Mouse (Mus musculus) heart, embryonic 12.5 days (tissue): ENCODE data around the gene Gm43552. TPM values are rescaled to one million over a fixed set of nuclear protein-coding genes. Genes with fewer than 3 reads are reported as not detected.

Experiments used
- ATAC-seq: fragments of 200-750 bp; cut with Nextera tagmentation; 2 replicates; pipeline ENCODE4 v1.8.0; 2017; ENCODE audit warnings: moderate TSS enrichment, moderate library complexity; ENCODE audit not compliant: insufficient number of reproducible peaks, low FRiP score
- H3K27ac ChIP-seq: fragments of 300-500 bp; sonication (generic); 2 replicates; pipeline ENCODE4 v1.5.1; 2016; ENCODE audit warnings: mild to moderate bottlenecking, moderate library complexity; ENCODE audit not compliant: poor library complexity, severe bottlenecking
- H3K27me3 ChIP-seq: fragments of 300-500 bp; sonication (generic); replicated peaks from 2 replicates; pipeline ENCODE4 v1.6.1; 2016; ENCODE audit warnings: mild to moderate bottlenecking, moderate library complexity
- H3K36me3 ChIP-seq: fragments of 300-500 bp; sonication (generic); 2 replicates; pipeline ENCODE4 v1.6.1; 2016; ENCODE audit warnings: mild to moderate bottlenecking, moderate library complexity
- H3K4me1 ChIP-seq: fragments of 300-500 bp; sonication (generic); replicated peaks from 2 replicates; pipeline ENCODE4 v1.6.1; 2016; ENCODE audit warnings: mild to moderate bottlenecking
- H3K4me2 ChIP-seq: fragments of 300-500 bp; sonication (generic); 2 replicates; pipeline ENCODE4 v1.6.1; 2016; ENCODE audit warnings: mild to moderate bottlenecking, moderate library complexity
- H3K4me3 ChIP-seq: fragments of 300-500 bp; sonication (generic); 2 replicates; pipeline ENCODE4 v1.5.1; 2016; ENCODE audit warnings: mild to moderate bottlenecking
- H3K9ac ChIP-seq: fragments of 300-500 bp; sonication (generic); 2 replicates; pipeline ENCODE4 v1.6.1; 2016; ENCODE audit warnings: mild to moderate bottlenecking, moderate library complexity
- H3K9me3 ChIP-seq: fragments of 300-500 bp; sonication (generic); replicated peaks from 2 replicates; pipeline ENCODE4 v1.6.1; 2016; ENCODE audit warnings: mild to moderate bottlenecking, moderate library complexity
- WGBS: fragments of 180-500 bp; shearing (Covaris S2); methylation state at CpG from one replicate; pipeline ENCODE4 v1.1.7; 2016; 5-methylcytosine and 5-hydroxymethylcytosine counted together
- polyA plus RNA-seq: library from polyadenylated mRNA; unstranded; fragments of >200 nt; fragmentation: Nextera tagmentation; extraction: Ambion mirVana; gene quantifications from 2 replicates; pipeline ENCODE4 v1.2.1, GENCODE M21; 2016

Gm43552 gene
- polyA plus RNA-seq, 1 experiment from 2014 or later, result not detected

DNA sequence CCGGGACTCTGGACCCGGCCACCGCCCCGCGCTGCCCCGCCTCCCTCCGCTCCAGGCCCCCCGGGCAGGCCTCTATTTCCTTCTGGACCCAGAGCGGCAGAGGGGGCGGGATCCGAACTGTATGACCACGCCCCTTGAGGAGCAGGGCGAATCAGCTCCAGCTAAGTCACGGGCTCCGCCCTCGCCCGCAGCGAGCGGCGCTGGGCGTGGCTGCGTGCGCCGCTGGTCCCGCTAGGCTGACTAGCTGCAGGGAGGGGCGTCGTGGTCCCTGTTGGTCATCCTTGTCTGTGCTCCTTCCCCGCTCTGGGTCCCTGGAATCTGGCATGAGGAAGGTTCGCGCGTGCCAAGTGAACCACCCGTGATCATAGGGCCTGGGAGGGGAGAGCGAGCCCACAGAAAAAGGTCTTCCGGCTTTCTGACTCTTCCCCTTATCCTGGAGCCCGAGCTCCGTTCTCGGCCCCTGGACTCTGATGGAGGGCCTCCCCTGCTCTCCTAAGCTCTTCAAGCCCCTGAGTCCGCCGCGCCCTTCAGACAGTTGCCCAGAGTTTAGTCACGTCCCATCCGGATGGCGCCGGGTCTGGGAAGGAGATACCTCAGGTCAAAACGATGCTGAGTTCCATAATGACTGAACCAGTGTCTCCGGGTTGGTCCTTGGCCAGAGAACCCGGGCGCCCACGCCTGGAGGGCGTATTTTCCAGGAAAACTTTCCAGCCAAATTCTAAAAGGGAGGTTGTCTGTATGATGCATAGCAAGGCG lies 56.6 kb downstream of the Gm43552 start, which contains the start of gene Ugdh:
Gene Ugdh (minus strand): TSS at position 144 of the 756 bp plus-strand sequence.
- H3K27me3 ChIP-seq, result no peaks in the 10 kb centered on the region
- H3K4me2 ChIP-seq, result peak within 1 kb of the TSS; percentile 92
- peak within 1 kb of the TSS; percentile 96 for H3K27ac ChIP-seq
- H3K9ac ChIP-seq, result peak within 1 kb of the TSS; percentile 92
- no peaks in the 10 kb centered on the region for H3K9me3 ChIP-seq
- H3K4me3 ChIP-seq, result peak within 1 kb of the TSS; percentile 94
- H3K36me3 ChIP-seq, result 0 out of 2 replicates have a peak, but pooled peaks cover 3% of the 10 kb centered on the region
- H3K4me1 ChIP-seq, result peaks cover 46% of the 10 kb centered on the region
- WGBS, result under 1% methylated on average over 50 of the region's 51 CpGs
- peak; percentile 98 for ATAC-seq

DNA sequence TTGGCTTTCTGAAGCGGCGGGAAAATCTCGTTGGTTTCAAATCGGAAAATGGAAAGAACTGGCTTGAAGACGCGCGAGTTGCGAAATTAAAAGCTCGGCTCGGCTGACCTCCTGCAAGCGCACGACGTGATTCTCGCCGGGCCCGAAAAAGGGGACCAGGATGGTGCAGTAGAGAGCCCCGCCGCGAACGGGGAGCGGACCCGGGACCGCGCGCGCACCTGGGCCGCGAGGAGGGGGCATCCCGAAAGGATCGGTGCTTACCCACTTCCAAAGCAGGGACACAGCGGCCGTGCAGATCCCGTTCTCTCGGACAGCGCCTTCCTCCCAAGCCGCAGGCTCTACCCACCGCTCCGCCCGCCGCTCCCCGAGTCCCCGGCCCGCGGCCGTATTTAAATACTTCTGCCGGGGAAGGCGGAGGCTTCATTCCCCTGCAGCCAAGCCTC lies 57.2 kb downstream of the Gm43552 start:
- Histone ChIP-seq H3K36me3 (0 out of 2 replicates have a peak, but pooled peaks cover 7% of the 10 kb centered on the region), H3K4me1 (peaks cover 44% of the 10 kb centered on the region), H3K9ac (peak overlapping the region; percentile 92), H3K27ac (peak overlapping the region; percentile 88), H3K9me3 (no peaks in the 10 kb centered on the region), H3K4me2 (peak overlapping the region; percentile 92), H3K4me3 (peak overlapping the region; percentile 94), H3K27me3 (no peaks in the 10 kb centered on the region)
- under 1% methylated on average over 44 of the region's 47 CpGs for WGBS
- ATAC-seq, result no peak

- Histone ChIP-seq H3K9ac (peak overlapping the region; percentile 92), H3K4me2 (peak overlapping the region; percentile 92), H3K9me3 (no peaks in the 10 kb centered on the region), H3K27me3 (no peaks in the 10 kb centered on the region), H3K4me3 (peak overlapping the region; percentile 94), H3K36me3 (0 out of 2 replicates have a peak, but pooled peaks cover 9% of the 10 kb centered on the region), H3K27ac (peak overlapping the region; percentile 88), H3K4me1 (peaks cover 43% of the 10 kb centered on the region)
- 5% methylated on average over 15 of the region's 15 CpGs for WGBS
- ATAC-seq, result no peak
Measured at GRCm38 (mm10) chr5:65434471-65435362, 57.9 kb downstream of the Gm43552 start.

DNA sequence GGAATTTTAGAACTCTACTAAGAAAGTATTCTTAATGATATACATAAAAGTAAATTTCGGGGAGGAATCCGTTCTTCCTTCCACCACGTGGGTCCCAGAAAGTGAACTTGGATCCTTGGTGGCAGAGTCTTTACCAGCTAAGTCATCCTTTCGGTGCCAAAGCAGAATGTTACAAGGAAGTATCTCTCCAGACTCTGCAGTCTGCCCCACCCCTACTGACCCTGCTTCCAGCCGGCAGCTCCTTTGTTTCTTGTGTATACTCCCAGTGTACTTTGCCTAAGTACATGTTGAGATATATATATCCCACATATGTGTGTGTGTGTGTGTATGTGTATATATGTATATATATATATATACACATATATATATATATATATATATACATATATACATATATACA lies 63.2 kb downstream of the Gm43552 start:
- H3K9ac ChIP-seq, result no peak overlapping the region
- WGBS, result 85% methylated on average over 5 of the region's 5 CpGs
- H3K27me3 ChIP-seq, result no peaks in the 10 kb centered on the region
- no peaks in the 10 kb centered on the region for H3K9me3 ChIP-seq
- no peak overlapping the region for H3K27ac ChIP-seq
- peaks cover 21% of the 10 kb centered on the region for H3K4me1 ChIP-seq
- H3K4me3 ChIP-seq, result no peak overlapping the region
- H3K4me2 ChIP-seq, result no peak overlapping the region
- ATAC-seq, result no peak
- H3K36me3 ChIP-seq, result peaks cover 35% of the 10 kb centered on the region

DNA sequence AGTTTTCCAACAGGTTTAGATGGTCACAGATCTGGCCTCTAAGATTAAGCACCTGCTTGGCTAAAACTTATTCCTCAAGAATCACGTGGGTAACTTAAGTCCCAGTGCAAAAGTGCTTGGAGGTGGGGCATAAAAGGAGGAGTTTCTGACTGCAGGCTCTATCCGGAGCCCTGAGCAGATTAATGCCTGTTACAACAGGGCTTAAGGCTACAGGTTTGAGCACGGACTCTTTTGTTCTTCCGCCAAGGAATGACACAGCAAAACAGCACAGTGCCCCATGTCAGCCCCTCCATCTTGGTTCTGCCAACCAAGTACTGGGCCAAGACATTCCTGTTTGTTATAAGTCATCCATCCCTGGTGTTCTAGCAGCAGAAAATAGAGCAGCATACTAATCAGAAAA lies 64.3 kb downstream of the Gm43552 start:
- Histone ChIP-seq H3K9ac (no peak overlapping the region), H3K4me2 (no peak overlapping the region), H3K27ac (no peak overlapping the region), H3K36me3 (peaks cover 45% of the 10 kb centered on the region), H3K9me3 (no peaks in the 10 kb centered on the region), H3K4me1 (peaks cover 12% of the 10 kb centered on the region), H3K4me3 (no peak overlapping the region), H3K27me3 (no peaks in the 10 kb centered on the region)
- no peak for ATAC-seq
- WGBS, result 57% methylated on average over 4 of the region's 4 CpGs

DNA sequence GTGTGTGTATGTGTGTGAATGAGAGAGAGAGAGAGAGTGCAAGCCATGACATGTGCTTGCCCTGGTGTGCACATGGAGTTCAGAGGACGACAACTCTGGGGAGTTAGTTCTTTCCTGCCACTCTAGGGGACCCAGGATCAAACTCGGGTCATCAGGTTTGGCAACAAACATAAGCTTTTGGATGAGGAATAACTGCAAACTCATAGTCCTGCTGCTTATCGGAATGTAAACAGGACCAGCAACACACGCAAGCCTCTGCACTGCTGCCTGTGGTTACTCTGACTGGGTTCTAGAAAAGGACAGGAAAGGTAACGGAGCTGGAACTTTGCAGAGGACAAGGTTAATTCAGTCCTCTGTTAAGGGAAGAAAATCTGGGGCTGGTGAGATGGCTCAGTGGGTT lies 67.4 kb downstream of the Gm43552 start:
- Histone ChIP-seq H3K9ac (no peak overlapping the region), H3K4me3 (no peak overlapping the region), H3K27me3 (no peaks in the 10 kb centered on the region), H3K27ac (no peak overlapping the region), H3K36me3 (peaks cover 67% of the 10 kb centered on the region), H3K4me2 (no peak overlapping the region), H3K9me3 (no peaks in the 10 kb centered on the region), H3K4me1 (peaks cover 5% of the 10 kb centered on the region; the same call in 1 of the 2 replicates)
- no peak for ATAC-seq
- 82% methylated on average over 5 of the region's 5 CpGs for WGBS

DNA sequence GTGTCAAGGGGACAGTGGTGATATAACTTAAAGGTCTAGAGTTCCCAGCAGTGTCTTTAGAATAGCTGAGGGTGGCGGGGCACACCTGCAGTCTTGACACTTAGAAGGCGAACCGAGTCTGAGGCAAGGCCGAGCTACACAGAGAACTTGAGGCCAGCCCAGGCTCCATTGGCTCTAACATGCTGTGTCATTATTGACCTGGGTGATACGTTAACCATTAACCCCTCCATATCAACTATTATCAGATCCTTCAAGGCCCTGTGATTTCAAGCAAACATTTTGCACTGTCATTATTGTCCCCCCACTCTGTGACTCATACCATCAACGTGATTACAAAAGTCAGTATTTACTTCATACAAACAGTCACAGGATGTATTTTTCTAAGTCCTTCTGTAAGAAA lies 68.4 kb downstream of the Gm43552 start:
- ATAC-seq, result no peak
- 83% methylated on average over 6 of the region's 6 CpGs for WGBS
- Histone ChIP-seq H3K9me3 (no peaks in the 10 kb centered on the region), H3K36me3 (peaks cover 72% of the 10 kb centered on the region), H3K4me2 (no peak overlapping the region), H3K27me3 (no peaks in the 10 kb centered on the region), H3K27ac (no peak overlapping the region), H3K4me3 (no peak overlapping the region), H3K4me1 (peaks cover 5% of the 10 kb centered on the region; the same call in 1 of the 2 replicates), H3K9ac (no peak overlapping the region)

DNA sequence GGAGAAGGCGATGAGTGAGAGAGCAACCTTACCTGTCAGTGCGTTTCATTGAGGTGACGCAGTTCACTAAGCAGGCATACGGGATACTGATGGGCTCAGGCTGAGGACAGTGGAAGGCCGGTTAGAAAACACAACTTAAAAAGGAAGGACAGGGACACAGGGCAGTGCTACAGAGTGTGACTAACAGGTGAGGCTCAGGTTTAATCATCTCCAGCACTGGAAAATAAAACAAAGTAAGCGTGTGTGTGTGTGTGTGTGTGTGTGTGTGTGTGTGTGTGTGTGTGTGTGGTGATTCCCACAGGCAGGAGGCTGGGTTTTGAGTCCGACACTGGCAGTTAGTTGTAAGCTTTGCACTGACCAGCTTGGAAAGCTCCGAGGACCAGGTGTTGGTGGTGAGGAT lies 69.8 kb downstream of the Gm43552 start:
- H3K4me1 ChIP-seq, result no peaks in the 10 kb centered on the region
- no peak for ATAC-seq
- H3K9ac ChIP-seq, result no peak overlapping the region
- H3K9me3 ChIP-seq, result no peaks in the 10 kb centered on the region
- H3K27ac ChIP-seq, result no peak overlapping the region
- H3K4me2 ChIP-seq, result no peak overlapping the region
- peaks cover 84% of the 10 kb centered on the region for H3K36me3 ChIP-seq
- 83% methylated on average over 8 of the region's 8 CpGs for WGBS
- no peak overlapping the region for H3K4me3 ChIP-seq
- no peaks in the 10 kb centered on the region for H3K27me3 ChIP-seq

GRCm38 (mm10) chr5:65420822-65421221 lies 71.8 kb downstream of the Gm43552 start:
- no peak overlapping the region for H3K4me3 ChIP-seq
- H3K4me2 ChIP-seq, result no peak overlapping the region
- peaks cover 80% of the 10 kb centered on the region for H3K36me3 ChIP-seq
- H3K9me3 ChIP-seq, result no peaks in the 10 kb centered on the region
- 74% methylated on average over 6 of the region's 6 CpGs for WGBS
- no peak overlapping the region for H3K9ac ChIP-seq
- H3K27me3 ChIP-seq, result no peaks in the 10 kb centered on the region
- no peak overlapping the region for H3K27ac ChIP-seq
- peaks cover 19% of the 10 kb centered on the region for H3K4me1 ChIP-seq
- no peak for ATAC-seq

DNA sequence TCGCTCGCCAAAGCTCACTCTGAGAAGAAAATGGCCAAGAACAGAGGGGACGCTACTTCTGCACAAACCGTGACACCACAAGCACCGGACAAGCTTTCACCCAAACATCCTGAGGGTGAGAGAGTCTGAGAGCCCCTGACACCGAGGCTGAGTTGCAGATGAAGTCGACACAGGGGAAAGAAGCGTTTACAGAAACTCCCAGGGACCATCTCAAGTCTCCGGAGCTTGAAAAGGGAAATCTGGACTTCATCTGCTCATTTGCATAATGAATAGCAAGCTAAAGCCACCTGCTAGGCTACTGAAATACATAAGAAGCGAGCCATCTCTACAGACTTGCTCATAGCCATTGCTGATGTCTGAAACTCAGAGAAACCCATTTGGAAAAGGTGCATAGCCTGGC lies 73.5 kb downstream of the Gm43552 start:
- H3K27ac ChIP-seq, result no peak overlapping the region
- WGBS, result 81% methylated on average over 10 of the region's 10 CpGs

More for the DNA sequence above, 73.5 kb downstream of the Gm43552 start:
- Histone ChIP-seq H3K27me3 (no peaks in the 10 kb centered on the region), H3K4me2 (no peak overlapping the region), H3K4me3 (no peak overlapping the region), H3K9ac (no peak overlapping the region), H3K9me3 (no peaks in the 10 kb centered on the region), H3K4me1 (peaks cover 32% of the 10 kb centered on the region), H3K36me3 (peaks cover 69% of the 10 kb centered on the region)
- no peak for ATAC-seq
